Mouse (Mus musculus): ENCODE measurements at regions not wholly inside any gene's neighbourhood (a gene's known extent, or its start where the extent isn't known, plus 50 kb on each side); places are given as distances from the start of the nearest gene placed in this dataset.
A peak's percentile ranks its signal among the peaks of the same experiment; 100 is the strongest.

DNA sequence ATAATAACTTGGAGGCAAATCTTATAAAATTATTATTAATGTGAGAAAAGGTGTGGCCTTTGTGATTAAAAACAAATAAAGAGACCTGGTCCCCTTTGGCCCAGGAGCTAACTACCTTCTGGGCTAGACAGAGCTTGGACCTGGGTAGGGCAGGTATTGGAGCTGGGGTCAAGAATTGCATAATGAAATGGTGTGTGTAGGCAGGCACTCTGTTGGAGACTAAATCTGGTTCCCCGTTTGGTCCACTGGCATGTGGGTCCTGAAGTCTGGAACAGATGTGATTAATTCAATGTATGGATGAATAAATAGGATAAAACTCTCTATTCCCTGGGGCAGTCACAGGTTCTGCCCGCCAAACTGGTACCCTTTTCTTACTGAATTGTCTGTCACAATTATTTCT is 301.3 kb upstream of the Clnk start:
- DNase-seq (ENCODE audit: low spot score in 2 of 2), result no peak

DNA sequence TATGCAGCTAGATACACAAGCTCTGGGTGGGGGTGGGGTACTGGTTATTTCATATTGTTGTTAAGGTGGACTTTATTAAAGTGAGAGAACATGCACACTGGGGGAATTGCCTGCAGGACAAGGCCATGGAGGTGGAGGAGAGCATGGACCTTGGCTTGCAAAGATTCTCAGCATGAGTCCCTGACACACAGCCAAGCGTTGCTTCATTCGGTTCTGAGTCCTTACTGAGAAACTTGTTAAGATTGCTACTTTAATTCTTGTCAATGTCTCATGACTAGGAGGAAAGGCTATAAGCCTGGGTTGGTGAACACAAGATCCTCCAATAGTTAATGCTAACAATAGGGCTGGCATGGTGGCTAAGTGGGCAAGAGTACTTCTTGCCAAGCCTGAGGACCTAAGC is 300.3 kb upstream of the Clnk start:
- DNase-seq (ENCODE audit: low spot score in 2 of 2), result no peak

DNA sequence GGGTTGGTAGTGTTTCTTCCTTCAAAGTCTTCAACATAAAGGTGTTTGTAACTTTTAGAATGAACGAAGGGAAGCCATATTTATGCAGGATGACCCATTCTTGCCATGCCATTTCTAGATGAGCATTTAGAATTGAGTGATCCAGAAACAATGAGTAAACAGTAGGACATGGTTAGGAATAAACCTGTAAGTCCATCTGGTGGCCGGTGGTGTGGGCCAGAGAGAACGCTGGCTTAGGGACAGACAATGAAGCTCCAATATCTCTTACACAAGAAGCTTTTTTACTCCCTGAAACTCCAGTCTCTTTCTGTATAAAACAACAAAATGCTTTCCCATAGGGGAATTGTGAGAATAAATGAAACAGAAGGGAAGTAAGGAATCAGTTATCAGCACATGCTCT is 296.9 kb upstream of the Clnk start:
- DNase-seq (ENCODE audit: low spot score in 2 of 2), result no peak

DNA sequence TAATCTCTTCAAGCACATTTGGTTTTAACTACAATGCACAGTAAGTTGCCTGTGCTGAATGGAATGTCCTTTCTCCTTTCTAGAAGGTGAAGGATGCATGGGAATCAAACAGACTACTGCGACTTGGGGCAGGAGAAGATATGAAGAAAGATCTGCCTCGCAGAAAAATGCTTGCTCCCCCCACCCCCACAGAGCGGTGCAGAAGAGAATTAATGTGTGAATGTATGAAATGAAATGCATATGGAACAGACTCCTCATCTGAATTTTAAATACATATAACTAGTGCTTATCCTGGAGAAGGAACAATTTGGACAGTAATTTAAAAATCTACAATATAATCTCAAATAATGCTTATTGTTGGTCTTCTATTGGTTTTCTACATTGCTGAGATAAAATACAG is 283.0 kb upstream of the Clnk start:
- peak in 1 of 2 experiments; percentile 31 for DNase-seq (ENCODE audit: low spot score in 2 of 2)

DNA sequence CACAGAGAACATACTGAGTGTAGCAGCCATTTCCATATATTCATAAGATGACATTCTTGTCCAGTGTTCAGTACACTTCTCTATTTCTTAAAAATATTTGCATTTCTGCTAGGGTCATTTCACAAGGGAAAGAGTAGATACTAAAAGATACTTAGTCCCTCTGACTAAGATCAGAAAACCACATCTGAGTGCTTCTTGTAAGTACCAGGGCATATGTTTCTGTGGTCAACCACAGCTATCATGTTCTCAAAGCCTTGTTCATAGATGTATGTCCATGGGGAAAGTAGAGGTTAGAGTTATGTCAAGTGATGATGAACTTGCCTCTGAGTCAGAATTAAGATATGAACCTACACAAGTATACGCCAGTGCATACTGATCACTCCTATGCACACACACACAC is 279.2 kb upstream of the Clnk start:
- DNase-seq (ENCODE audit: low spot score in 2 of 2), result no peak

DNA sequence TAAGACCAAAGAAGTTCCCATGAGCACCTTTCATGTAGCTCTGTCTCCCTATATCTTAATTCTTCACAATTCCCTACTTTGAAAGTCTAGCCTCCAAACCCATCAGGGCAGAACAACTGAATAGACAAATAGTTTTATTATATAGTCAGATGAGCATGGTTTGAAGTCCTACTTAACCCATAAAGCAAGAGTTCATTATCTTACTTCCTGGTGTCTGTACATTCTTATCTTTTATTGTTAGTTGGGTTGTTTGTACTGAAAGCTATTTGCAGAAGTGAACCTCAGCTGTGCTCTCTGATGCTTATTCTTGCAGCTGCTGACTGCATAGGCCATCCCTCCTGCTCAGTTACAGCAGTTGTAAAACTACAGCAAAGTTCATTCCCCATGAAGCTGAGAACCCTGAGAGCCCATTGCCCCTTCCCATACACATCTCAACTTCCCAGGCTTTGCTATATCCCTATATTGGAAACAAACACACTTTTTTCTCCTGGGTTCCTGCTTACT is 276.7 kb upstream of the Clnk start:
- no peak for DNase-seq (ENCODE audit: low spot score in 2 of 2)

DNA sequence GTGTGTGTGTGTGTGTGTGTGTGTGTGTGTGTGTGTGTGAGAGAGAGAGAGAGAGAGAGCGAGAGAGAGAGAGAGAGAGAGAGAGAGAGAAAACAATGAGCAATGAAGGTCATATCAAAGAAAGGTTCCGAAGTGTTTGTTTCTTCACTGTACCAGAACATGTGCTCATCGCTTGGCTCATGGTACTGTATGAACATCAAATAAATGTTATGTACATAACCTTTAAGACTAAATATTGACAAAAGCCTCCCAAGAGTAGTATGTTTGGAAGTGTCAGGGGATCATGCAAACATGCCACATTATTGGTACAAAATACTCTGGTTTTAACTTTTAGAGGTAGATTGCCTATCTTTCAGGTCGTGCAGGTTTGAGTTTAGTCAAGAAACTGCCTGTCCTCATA is 275.3 kb upstream of the Clnk start:
- no peak for DNase-seq (ENCODE audit: low spot score in 2 of 2)

DNA sequence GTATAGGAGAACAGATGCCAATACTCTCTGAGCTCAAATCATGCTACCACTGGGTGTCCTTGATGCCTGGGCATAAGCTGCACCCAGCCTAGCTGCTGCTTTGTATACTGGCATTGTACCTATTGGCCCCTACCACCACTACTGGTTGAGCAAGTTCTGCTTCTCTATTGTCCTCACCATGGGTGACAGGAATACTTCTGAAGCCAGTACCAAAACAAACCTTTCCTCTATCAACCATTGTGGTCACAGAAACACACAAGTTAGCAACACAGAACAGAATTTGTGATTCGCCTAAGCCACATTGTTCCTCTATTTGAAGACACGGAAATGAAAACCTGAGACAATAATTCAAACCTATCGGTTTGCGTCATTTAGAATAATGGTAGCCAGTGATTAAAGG is 274.3 kb upstream of the Clnk start:
- DNase-seq (ENCODE audit: low spot score in 2 of 2), result no peak

DNA sequence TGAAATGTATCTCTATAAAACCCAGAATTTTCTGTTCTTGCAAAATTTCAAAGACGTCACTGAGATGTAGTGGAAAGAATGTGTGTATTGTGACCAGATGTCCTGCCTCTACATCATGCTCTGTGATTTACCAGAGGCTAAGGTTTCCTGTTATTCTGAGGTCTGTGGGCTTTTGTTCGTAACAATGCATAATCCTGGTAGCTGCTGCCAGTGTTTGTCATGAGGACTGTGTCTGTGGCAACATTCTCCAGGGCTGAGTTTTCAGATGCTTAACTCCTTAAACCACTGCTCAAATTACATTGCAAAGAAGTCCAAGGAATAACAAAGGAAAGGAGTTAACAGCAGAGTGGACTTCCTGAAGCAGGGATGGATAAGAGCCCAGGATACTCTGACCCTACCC is 269.0 kb upstream of the Clnk start:
- no peak for DNase-seq (ENCODE audit: low spot score in 2 of 2)

DNA sequence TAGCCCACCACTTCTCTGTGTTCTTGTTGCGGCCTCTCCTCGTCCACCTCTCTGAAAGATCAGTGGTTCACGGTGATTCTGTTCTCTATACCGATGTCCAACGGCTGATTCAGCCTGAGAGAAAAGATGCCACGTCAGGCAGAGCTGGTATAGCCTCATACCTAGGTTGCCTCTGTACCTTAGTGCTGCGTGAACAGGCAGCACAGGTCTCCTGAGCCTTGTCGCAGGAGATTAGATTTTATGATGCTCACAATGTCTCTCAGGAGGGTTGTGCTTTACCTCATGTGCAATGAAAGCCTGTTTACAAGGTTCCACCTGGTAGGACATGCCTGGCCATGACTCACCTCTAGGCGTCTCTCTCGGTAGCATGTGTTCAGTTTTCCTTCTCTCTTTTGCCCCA is 267.6 kb upstream of the Clnk start:
- no peak for DNase-seq (ENCODE audit: low spot score in 2 of 2)

DNA sequence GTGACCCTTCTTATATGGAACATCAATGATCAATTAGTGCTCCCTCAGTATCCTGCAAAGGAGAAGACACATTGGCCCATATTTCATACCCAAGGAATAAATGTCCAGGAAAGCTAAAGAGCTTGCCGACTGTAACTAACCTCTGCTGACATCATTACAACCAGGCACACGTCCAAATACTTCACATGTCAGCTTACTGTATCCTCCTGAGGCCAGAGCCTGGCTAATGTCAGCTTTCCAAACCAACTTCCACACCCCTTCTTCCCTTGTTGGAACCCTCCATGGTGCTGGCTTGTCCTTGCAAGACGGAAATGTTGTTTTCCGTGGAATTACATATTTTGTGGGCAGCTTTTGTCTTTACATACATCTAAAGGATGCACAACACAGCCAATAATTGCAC is 267.0 kb upstream of the Clnk start:
- no peak for DNase-seq (ENCODE audit: low spot score in 2 of 2)

DNA sequence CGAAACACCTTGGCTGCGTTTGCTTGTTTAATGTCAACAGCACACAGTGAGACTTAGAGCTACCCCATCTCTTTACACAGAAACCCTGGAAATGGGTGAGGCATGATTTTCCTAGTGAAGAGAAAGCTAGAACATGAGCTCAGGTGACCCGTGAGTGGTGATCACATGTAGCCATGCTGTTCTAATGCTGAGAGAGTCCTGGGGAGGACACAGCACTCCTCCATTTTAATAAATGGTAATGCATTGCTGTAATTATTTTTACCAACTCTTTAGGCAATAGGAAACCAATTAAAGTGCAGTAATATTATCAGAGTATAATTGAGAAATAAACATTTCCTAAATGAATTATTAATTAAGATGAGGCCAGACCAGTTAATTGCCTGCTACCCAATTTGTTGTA is 261.8 kb upstream of the Clnk start:
- no peak for DNase-seq (ENCODE audit: low spot score in 2 of 2)

DNA sequence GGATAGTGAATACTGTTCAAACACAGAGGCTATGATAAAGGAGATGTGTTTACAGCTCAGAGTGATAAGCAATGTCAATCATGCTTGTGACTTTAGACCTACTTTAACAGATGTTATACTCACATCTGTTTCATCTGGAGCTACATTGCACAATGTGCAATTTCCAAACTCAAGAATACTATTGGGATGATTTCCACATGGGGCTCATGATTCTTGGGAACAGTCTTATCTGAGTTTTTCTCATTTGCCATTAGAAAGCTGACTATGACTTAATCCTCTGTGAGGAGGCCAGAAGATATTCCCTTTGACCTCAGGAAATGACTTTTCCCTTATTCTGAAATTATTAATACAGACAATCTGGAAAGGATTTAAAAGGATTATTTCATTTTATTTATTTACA is 252.3 kb upstream of the Clnk start:
- no peak for DNase-seq (ENCODE audit: low spot score in 2 of 2)

DNA sequence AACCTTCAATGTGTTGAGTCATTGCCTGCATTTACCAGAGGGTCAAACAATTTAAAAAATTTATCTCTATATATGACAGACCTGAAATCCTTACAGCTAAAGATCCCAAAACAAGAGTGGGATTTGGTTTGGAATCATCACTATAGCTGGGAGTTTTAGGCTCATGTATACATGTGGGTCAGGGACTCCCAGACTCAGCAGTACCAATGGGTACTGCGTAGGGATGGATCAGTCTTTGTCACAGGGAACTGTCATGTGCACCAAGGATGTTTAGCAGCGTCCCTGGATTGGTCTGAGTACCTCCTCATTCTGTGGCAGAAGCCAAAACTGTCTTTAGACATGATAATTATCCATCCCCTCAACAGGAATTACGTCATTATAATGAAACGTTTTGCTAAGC is 250.2 kb upstream of the Clnk start:
- no peak for DNase-seq (ENCODE audit: low spot score in 2 of 2)

DNA sequence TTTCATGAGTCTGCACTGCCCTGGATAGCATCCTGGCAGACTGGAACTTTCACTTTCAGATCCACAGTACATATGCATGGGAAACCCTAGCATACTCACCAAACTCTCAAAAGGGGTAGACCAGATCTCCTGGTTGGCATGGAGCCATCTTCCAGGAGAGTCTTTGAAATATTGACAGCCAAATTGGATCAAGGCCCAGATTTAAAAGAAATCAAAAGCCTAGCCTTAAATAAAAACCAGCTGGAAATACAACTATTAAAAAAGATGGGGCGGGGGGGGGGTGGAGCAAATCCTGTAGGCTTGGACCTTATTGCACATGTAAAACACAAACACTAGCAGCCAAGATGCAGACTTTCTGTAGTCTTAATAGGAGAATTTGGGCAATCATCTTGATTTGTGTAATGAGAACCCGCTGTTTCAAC is 249.7 kb upstream of the Clnk start:
- DNase-seq (ENCODE audit: low spot score in 2 of 2), result no peak

DNA sequence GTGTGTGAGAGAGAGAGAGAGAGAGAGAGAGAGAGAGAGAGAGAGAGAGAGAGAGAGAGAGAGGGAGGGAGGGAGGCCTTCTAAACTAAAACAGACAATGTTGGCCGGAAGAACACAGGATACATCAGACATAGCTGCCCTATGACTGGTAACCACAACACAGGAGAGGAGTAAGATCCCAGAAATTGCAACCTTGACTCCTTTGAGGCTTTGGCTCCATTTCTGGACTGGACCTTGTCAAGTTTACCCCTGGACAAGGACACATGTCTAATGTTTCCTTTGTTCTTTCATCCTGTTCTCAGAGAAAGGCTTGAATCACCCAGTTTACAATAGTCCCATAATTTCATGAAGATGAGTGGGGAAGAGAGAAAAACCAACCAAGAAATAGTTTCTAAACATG is 233.7 kb upstream of the Clnk start:
- no peak for DNase-seq (ENCODE audit: low spot score in 2 of 2)

DNA sequence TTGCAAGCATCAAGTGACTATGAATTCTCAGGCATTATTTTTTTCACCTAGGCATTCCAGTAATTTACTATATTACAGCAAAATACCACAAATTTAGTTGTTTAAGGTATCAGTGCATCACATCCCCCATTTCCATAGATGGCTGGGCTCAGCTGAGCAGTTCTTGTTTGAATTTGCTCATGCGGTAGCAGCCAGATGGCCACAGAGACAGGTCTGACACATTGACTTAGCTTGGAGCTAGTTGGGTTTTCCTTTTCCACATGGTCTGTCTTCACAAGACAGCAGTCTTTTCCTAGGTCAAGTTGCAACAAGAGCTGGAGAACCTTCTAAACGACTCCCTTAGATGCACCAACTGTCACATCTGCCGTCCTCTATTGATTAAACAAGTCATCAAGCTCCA is 232.9 kb upstream of the Clnk start:
- DNase-seq (ENCODE audit: low spot score in 2 of 2), result no peak

DNA sequence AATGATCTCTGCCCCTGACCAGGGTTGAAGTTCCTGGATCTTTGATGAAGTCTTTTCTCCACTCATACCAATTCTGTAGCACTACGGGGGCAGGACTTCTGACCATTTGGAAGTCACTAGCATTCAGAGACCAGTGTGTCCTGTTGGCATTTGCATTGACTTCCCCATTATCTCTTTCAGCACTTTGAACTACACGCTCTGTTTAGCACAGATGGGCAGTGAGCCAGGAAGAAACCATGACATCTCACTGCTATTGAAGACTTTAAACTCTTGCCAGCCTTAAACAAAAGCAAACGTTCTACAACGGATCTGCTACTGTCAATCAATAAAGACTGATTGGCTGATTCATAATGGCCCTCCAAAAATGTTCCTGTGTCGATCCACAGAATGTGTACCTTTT is 222.5 kb upstream of the Clnk start:
- DNase-seq (ENCODE audit: low spot score in 2 of 2), result no peak

DNA sequence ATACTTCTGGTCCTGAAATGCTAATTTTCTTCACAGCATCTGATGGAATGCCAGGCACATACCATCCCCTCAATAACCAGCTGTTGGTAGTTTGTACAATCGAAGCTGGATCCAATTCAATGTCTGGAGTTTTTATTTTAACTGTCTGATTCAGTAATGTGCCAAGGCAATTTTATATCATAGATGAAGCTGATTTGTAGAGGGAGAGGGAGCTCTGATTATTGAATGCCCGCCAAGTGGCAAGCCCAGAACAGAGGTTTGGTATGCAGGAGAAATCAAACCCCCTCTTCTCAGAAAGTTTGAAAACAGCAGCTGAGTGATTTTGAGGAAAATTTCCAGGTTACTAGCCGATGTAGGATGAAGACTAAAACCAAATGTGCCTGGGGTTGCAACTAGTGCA is 218.3 kb upstream of the Clnk start:
- no peak for DNase-seq (ENCODE audit: low spot score in 2 of 2)

DNA sequence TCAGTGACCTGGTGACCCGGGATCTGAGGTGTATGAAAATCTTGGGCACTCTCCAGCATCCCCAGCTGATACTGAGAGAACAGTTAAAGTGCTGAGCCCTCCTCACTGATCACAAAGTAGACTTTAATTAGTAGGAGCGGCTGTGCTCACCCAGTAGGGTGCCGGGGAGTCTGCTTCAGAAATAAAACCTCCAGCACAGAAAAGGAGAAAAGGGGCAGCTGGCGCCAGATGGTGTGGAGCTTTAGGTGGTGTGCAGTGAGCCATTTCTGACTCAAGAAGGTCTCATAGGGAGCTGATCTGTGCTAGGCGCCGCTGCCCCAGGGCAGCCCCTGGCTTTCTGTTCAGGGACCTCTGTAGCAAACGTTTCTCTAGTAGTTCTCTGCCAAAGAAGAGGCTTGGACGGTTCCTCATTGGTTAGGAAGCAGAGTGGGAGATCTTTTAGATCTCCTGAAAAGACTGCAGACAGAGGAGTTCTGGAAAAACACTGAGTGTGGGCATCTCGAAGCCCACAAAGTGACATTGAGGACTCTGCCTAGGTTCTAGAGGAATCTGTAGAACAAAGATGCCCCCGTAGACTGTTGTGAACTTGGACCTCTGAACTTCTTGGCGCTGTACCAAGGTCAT is 200.1 kb upstream of the Clnk start:
- DNase-seq (ENCODE audit: low spot score in 2 of 2), result peak; percentile 6 to 15

DNA sequence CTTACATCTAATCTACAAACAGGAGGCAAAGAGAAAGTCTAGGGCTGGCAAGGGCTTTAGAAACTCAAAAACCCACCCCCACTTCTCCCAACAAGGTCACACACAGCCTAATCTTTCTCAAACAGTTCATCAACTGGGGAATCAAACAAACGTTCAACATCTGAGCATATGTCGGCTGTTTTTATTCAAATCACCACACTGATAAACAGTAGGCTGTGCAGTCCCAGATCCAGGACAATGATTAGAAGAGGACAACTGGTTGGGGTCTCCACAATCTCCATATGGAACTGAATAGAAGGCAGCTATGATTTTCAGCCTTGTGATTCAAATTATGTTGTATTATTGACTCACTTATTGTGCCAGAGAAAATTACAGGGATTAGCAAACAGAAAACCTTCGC is 193.1 kb upstream of the Clnk start:
- DNase-seq (ENCODE audit: low spot score in 2 of 2), result no peak

DNA sequence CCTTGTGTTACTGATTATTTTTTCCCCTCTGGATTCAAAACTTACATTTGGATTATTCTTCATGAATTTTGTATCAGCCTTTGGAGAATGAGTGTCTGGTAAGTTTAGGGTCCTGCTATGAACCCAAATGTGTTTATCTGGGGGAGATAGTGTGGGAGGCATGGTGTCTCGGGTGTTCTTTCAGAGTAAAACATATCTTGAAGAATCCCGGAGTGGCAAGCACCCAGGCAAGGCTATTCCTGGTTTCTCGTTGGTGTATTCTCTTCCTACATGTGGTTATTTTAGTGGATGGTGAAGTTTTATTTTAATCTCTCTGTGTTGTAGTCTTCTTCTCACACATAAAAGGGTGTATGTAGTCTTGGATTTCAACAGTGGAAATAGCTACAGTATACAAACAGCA is 186.4 kb upstream of the Clnk start:
- DNase-seq (ENCODE audit: low spot score in 2 of 2), result peak; percentile 52 to 59

DNA sequence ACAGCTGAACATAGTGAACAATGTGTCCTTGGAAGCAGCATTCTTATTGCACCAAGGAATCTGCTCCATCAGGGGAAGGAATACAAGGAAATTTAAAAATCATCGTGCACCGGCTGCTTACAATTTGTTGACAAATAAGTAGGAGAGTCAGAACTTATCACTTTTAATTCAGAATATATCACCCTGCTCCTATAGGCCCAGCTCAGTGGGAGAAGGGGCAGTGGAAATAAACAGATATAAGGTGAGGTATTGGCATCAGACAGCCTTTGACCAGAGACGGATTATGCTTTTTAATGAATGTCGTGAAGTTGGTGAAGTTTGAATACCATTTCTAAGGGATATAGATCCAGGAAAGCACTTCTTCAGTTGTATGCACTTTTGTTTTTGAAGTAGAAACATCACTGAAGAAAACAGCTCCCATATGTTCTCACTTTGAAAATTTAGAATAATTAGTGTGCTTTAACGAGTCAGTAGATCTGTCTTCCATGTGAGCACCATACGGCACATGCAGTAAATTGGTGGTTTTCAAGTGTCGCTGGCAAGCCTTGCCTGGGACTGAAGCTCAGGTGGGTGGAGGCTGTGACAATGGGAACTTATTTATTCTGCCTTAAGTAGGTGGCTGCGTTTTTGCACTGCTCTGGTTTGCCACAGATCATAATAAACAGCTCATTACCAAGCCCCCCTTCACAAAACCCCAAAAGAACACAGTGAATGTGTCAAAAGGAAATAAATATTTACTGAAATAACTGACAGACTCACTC is 176.1 kb upstream of the Clnk start:
- DNase-seq (ENCODE audit: low spot score in 2 of 2), result peak; percentile 45 to 59

All from left cerebral cortex, adult 18-20 months (tissue).